Mouse (Mus musculus): Measurements from ENCODE around the gene Pla2g2d. TPM values are rescaled to one million over a fixed set of nuclear protein-coding genes. Genes with fewer than 3 reads are reported as not detected.

Gene Pla2g2d
- 0.20 and 0.23 TPM in 2 replicates for polyA plus RNA-seq (2012; rRNA removed)

DNA sequence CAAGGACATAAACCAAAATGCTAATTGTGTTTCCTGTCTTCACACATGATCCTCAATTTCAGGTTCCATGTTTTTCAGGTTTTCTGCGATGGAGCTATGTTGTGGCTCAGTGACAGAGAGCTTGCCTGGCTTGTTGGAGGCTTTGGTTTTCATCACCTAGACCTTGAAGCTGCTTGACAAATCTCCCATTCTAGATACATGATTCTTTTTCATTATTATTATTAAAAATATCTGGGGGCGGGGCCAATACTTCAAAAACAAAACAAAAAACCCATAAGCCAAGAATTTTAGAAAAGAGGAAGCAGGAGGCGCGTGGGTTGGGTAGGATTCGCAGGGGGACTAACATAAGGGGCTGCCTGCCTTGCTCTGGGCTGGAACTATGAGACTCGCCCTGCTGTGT lies at the start of gene Pla2g2d:
Gene Pla2g2d, plus strand, starts transcription at position 301 of the 400 bp plus-strand sequence.

DNA sequence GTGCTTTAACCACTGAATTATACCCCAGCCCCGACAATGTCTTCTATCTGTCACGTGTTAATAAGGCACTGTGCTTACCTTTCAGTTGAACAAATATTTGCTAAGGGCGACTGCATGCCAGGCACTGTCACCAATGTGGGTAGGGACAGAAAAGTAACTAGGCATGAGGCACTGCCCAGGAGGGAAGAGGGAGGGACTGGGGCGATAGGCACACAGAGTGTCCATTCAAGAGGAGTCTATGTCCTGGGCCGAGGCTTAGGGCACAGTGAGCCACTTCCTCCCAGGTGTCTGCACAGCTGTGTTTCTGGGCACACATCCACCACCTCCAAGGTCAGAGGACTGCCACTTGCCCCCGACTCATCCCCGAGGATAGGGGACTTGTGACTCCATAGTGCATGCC lies 38.5 kb upstream of the Pla2g2d start, which contains the start of gene Ubxn10:
Gene Ubxn10, minus strand, starts transcription at position 137 of the 400 bp plus-strand sequence.

GRCm38 (mm10) chr4:138757416-138757815 lies 18.1 kb upstream of the Pla2g2d start, which contains the start of gene Pla2g2f:
Gene Pla2g2f (minus strand): TSS chr4:138757626.

Other genes with a start within 250 kb of the Pla2g2d start
- gene Vwa5b1, start 139.9 kb upstream of the Pla2g2d start, polyA plus RNA-seq (2012; rRNA removed) = 0.95 and 1.5 TPM in 2 replicates
- 0.30 and 0.64 TPM in 2 replicates for gene Pla2g2c, start 50.9 kb upstream of the Pla2g2d start, polyA plus RNA-seq (2012; rRNA removed)
- 2.9 and 3.2 TPM in 2 replicates for gene Ubxn10, start 38.6 kb upstream of the Pla2g2d start, polyA plus RNA-seq (2012; rRNA removed)
- gene Pla2g2f, start 18.1 kb upstream of the Pla2g2d start, polyA plus RNA-seq (2012; rRNA removed) = 0.06 and 0.61 TPM in 2 replicates
- 0.54 and 0.64 TPM in 2 replicates for gene Pla2g5, start 87.7 kb downstream of the Pla2g2d start, polyA plus RNA-seq (2012; rRNA removed)
- gene Gm13030, start 98.2 kb downstream of the Pla2g2d start, polyA plus RNA-seq (2012; rRNA removed) = not detected in 2 replicates
- gene Pla2g2e, start 102.2 kb downstream of the Pla2g2d start, polyA plus RNA-seq (2012; rRNA removed) = not detected in 2 replicates
- gene Otud3, start 138.2 kb downstream of the Pla2g2d start, polyA plus RNA-seq (2012; rRNA removed) = 8.2 and 8.9 TPM in 2 replicates
- gene Rnf186, start 191.4 kb downstream of the Pla2g2d start, polyA plus RNA-seq (2012; rRNA removed) = not detected in 2 replicates
- gene Tmco4, start 197.2 kb downstream of the Pla2g2d start, polyA plus RNA-seq (2012; rRNA removed) = 1.0 and 1.2 TPM in 2 replicates